ENCODE assay signal across 9 mouse cellular contexts in genomic region chr11:106418622-106419196, GRCm38 (mm10). TPM values are rescaled to one million over a fixed set of nuclear protein-coding genes. Genes with fewer than 3 reads are reported as not detected.
DNase-seq lines count a peak whose midpoint lies in the region; ATAC-seq and TF ChIP-seq lines count a peak whose summit lies in the region.
"Had no signal": no experiment of that assay in that cellular context is flagged by ENCODE, and none has a peak within 500 bp of the region (broad histone marks: within the 10 kb centered on the region; RNA-seq: fewer than 3 reads in every experiment).

No protein-coding gene starts in this region.

- TF ChIP-seq CTCF in embryonic fibroblast, embryonic 13.5 days (IDR thresholded peaks at IDR 0.05; ENCODE audit: borderline replicate concordance, insufficient read depth, low read length) = peak; percentile 67

- no peaks in the 10 kb centered on the region for H3K27me3 ChIP-seq in liver, embryonic 11.5 days (replicated peaks; ENCODE audit: control insufficient read depth, insufficient read depth, low read length)
- no peaks in the 10 kb centered on the region for H3K27me3 ChIP-seq in stomach, embryonic 16.5 days (ENCODE audit: control insufficient read depth, insufficient read depth, low read length)
- H3K27me3 ChIP-seq: embryonic facial prominence, embryonic 12.5 days had no signal

- no peak for TF ChIP-seq POLR2A in embryonic fibroblast, embryonic 13.5 days (IDR thresholded peaks at IDR 0.05; ENCODE audit: low read depth, low read length)

- no peak overlapping the region for H3K4me3 ChIP-seq in embryonic fibroblast, embryonic 13.5 days (ENCODE audit: insufficient read depth, low read length)
- no peak overlapping the region for H3K4me3 ChIP-seq in liver, embryonic 11.5 days (ENCODE audit: low read depth, low read length)
- H3K4me3 ChIP-seq in stomach, embryonic 16.5 days (replicated peaks; ENCODE audit: low read length) = no peak overlapping the region
- H3K4me3 ChIP-seq: embryonic facial prominence, embryonic 12.5 days had no signal

- no peak overlapping the region for H3K9ac ChIP-seq in liver, embryonic 11.5 days (ENCODE audit: low read depth, low read length)
- no peak overlapping the region for H3K9ac ChIP-seq in stomach, embryonic 16.5 days (ENCODE audit: low read length)
- H3K9ac ChIP-seq: embryonic facial prominence, embryonic 12.5 days had no signal

- peak; percentile 91 for DNase-seq in B cell, adult 2 months
- peak; percentile 50 to 60 for DNase-seq in adrenal gland, postnatal 4 days (ENCODE audit: low spot score in 2 of 2)
- DNase-seq in heart, adult 9 months (ENCODE audit: low spot score in 2 of 2) = peak; percentile 42 to 80
- DNase-seq in kidney, postnatal 10 days = peak; percentile 90
- peak; percentile 80 for DNase-seq in liver, embryonic 11.5 days (ENCODE audit: low spot score)
- DNase-seq in neural tube, embryonic 10.5 days (ENCODE audit: extremely low spot score, low spot score) = peak; percentile 87

- 0 out of 2 replicates have a peak, but pooled peaks cover 2% of the 10 kb centered on the region for H3K36me3 ChIP-seq in liver, embryonic 11.5 days (ENCODE audit: control insufficient read depth, insufficient read depth, low read length)
- H3K36me3 ChIP-seq in stomach, embryonic 16.5 days (ENCODE audit: control insufficient read depth, insufficient read depth, low read length) = no peaks in the 10 kb centered on the region
- H3K36me3 ChIP-seq: embryonic facial prominence, embryonic 12.5 days had no signal

- H3K27ac ChIP-seq in embryonic fibroblast, embryonic 13.5 days (ENCODE audit: insufficient read depth, low read length) = no peak overlapping the region
- H3K27ac ChIP-seq in liver, embryonic 11.5 days (ENCODE audit: low read depth, low read length) = no peak overlapping the region
- H3K27ac ChIP-seq in stomach, embryonic 16.5 days (ENCODE audit: low read length) = no peak overlapping the region
- H3K27ac ChIP-seq: embryonic facial prominence, embryonic 12.5 days had no signal

- peak; percentile 47; the same call in 1 of the 2 replicates for ATAC-seq in liver, embryonic 11.5 days (replicated peaks; ENCODE audit: low FRiP score)
- ATAC-seq in stomach, embryonic 16.5 days (ENCODE audit: insufficient read depth, low FRiP score) = peak; percentile 40; the same call in 1 of the 2 replicates

- WGBS in liver, embryonic 11.5 days = 49% methylated on average over 4 of the region's 4 CpGs
- 37% methylated on average over 4 of the region's 4 CpGs for WGBS in stomach, embryonic 16.5 days

- H3K4me1 ChIP-seq in embryonic fibroblast, embryonic 13.5 days (ENCODE audit: control insufficient read depth, insufficient read depth, low read length) = no peaks in the 10 kb centered on the region
- H3K4me1 ChIP-seq in liver, embryonic 11.5 days (replicated peaks; ENCODE audit: control insufficient read depth, insufficient read depth, low read length) = peaks cover 3% of the 10 kb centered on the region; the same call in 1 of the 2 replicates
- H3K4me1 ChIP-seq in stomach, embryonic 16.5 days (ENCODE audit: control insufficient read depth, insufficient read depth, low read length) = no peaks in the 10 kb centered on the region
- H3K4me1 ChIP-seq: embryonic facial prominence, embryonic 12.5 days had no signal

- H3K4me2 ChIP-seq in liver, embryonic 11.5 days = no peak overlapping the region
- H3K4me2 ChIP-seq in stomach, embryonic 16.5 days (ENCODE audit: low read depth, low read length) = no peak overlapping the region
- H3K4me2 ChIP-seq: embryonic facial prominence, embryonic 12.5 days had no signal

- H3K9me3 ChIP-seq in liver, embryonic 11.5 days (ENCODE audit: control insufficient read depth, low read length) = no peaks in the 10 kb centered on the region
- H3K9me3 ChIP-seq in stomach, embryonic 16.5 days (replicated peaks; ENCODE audit: control insufficient read depth, low read length) = no peaks in the 10 kb centered on the region
- H3K9me3 ChIP-seq: embryonic facial prominence, embryonic 12.5 days had no signal

RNA-seq across cellular contexts. Expression of gene Icam2, which starts 30.8 kb away (rescaled TPM):
- 10 to 100 TPM; 21.8 to 24.3 TPM for total RNA-seq in adrenal gland, postnatal 4 days (2021)
- not detected in 2 replicates for polyA plus RNA-seq in embryonic fibroblast, embryonic 13.5 days (2011; ENCODE audit: insufficient read length, low read depth, missing spikeins)
- polyA plus RNA-seq in liver, embryonic 11.5 days (2014; fragmentation: Nextera tagmentation; extraction: Ambion mirVana) = 36.2 and 41.6 TPM in 2 replicates
- polyA plus RNA-seq in stomach, embryonic 16.5 days (2015; fragmentation: Nextera tagmentation; extraction: Ambion mirVana) = 39.5 and 40.6 TPM in 2 replicates

RNA-seq across cellular contexts. Expression of gene Prr29, which starts 53.4 kb away (rescaled TPM):
- not detected for total RNA-seq in adrenal gland, postnatal 4 days (2021)
- polyA plus RNA-seq in embryonic fibroblast, embryonic 13.5 days (2011; ENCODE audit: insufficient read length, low read depth, missing spikeins) = not detected in 2 replicates
- not detected in 2 replicates for polyA plus RNA-seq in liver, embryonic 11.5 days (2014; fragmentation: Nextera tagmentation; extraction: Ambion mirVana)
- 0.62 and 0.96 TPM in 2 replicates for polyA plus RNA-seq in stomach, embryonic 16.5 days (2015; fragmentation: Nextera tagmentation; extraction: Ambion mirVana)
- polyA plus RNA-seq: embryonic facial prominence, embryonic 12.5 days had no signal

Comparison
In these comparisons a context has a peak if more than half of its experiments do, and no peak if none do; other contexts are left out.
1. RNA of gene Icam2, which starts 30.8 kb away (polyA plus RNA-seq): 36.2 to 41.6 TPM in liver, embryonic 11.5 days and 39.5 to 40.6 TPM in stomach, embryonic 16.5 days; not detected in embryonic fibroblast, embryonic 13.5 days; every median in the first group is over 10 times any median in the second.
2. Peak in every context shown above with its lines, with median percentiles within 50 percentile points of each other: DNase-seq.